Mouse (Mus musculus): ENCODE data around the gene Col19a1. TPM values are rescaled to one million over a fixed set of nuclear protein-coding genes. Genes with fewer than 3 reads are reported as not detected.

Gene Col19a1
- polyA plus RNA-seq, 1 experiment = 0.14 TPM

DNA sequence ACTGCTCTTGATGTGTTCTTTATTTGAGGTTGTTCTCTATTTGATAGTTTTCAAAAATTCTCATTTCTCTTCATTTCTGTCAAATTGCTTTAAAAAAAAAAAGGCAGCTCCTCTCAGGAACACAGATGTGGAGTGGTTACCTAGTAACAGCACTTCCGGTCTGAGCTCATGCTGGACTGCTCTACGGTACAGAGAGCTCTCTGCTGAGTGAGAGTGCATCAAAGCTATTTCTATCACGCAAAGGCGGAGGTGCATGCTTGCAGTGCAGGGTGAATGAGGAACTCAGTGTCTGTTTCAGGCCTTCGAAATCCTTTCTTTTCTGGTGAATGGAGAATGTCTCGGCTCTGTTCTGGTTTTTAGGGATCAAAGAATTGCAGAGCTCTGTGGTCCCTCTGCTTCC, 368.2 kb downstream of the Col19a1 start:
- WGBS = 62% methylated on average over 6 of the region's 6 CpGs
- H3K4me1 ChIP-seq (ENCODE audit: control insufficient read depth, insufficient read depth, insufficient read length) = no peaks in the 10 kb centered on the region
- no peak for TF ChIP-seq CTCF (IDR thresholded peaks at IDR 0.05; ENCODE audit: extremely low read depth, insufficient read depth, insufficient read length, insufficient replicate concordance)
- no peak for TF ChIP-seq POLR2A (IDR thresholded peaks at IDR 0.05; ENCODE audit: low read depth, low read length)
- H3K36me3 ChIP-seq (ENCODE audit: control insufficient read depth, insufficient read depth, low read length) = no peaks in the 10 kb centered on the region
- H3K27me3 ChIP-seq (ENCODE audit: control insufficient read depth, insufficient read depth, low read length) = no peaks in the 10 kb centered on the region
- H3K27ac ChIP-seq (ENCODE audit: insufficient read depth, low read length) = no peak overlapping the region
- H3K4me3 ChIP-seq (ENCODE audit: extremely low read depth, insufficient read depth, insufficient read length) = no peak overlapping the region
- DNase-seq (ENCODE audit: low read depth in 1 of 2, low spot score in 2 of 2) = no peak

Other genes starting within 250 kb of the Col19a1 start
- gene Lmbrd1, start 91.2 kb upstream of the Col19a1 start, polyA plus RNA-seq (2012; rRNA removed) = 18.5 and 28.3 TPM in 2 replicates